Mouse (Mus musculus): ENCODE measurements around the gene Epb42.
"Not testable (repeated sequence)": the region's sequence is repeated elsewhere in the genome, so short reads cannot be mapped to it uniquely, and the experiment has no call there.

Epb42 gene

GRCm38 (mm10) chr2:121036733-121037341 is at the start of gene Epb42:
Gene Epb42 (minus strand): TSS chr2:121037072.
- no peak for DNase-seq

- no peak for DNase-seq
Measured at GRCm38 (mm10) chr2:121085480-121086185, 48.8 kb upstream of the Epb42 start, which contains the start of gene Tgm5. Gene Tgm5 (minus strand): TSS chr2:121085841.

DNA sequence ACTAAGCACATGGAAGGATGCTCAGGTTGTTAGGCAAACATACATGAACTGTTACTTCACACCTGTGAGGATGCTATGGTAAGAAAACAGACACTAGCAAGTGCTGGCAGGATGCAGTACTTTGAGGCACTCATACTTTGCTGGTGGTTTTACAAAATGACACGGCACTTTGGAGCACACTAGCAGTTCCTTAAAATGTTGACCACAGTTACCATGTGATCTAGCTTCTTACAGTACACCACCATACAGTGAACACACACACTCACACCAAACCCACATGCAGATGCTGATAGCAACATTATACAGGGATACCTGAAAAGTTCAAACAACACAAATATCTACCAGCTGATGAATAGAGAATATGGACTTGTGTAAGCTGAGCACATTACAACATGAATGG is 45.8 kb upstream of the Epb42 start:
- DNase-seq = no peak

GRCm38 (mm10) chr2:121074747-121075146 is 37.9 kb upstream of the Epb42 start:
- DNase-seq = no peak

DNA sequence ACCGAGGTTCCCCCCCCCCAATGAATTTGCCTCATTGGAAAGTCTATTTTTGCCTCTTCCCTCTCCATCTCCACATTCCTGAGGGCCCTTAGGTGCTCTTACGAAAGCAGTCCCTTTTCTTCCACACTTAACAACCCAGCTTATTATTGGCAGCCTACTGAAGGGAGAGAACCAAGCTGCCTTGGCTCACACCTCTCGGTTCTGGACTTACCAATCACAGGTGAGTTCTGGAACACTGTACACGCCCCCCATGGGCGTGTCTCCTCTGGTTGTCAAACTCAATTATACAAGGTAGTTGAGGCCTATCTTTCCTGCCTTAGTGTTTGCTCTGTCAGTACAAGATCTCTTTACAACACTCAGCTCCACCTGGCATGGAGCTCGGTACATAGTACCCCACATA is 35.0 kb upstream of the Epb42 start:
- no peak for DNase-seq

DNA sequence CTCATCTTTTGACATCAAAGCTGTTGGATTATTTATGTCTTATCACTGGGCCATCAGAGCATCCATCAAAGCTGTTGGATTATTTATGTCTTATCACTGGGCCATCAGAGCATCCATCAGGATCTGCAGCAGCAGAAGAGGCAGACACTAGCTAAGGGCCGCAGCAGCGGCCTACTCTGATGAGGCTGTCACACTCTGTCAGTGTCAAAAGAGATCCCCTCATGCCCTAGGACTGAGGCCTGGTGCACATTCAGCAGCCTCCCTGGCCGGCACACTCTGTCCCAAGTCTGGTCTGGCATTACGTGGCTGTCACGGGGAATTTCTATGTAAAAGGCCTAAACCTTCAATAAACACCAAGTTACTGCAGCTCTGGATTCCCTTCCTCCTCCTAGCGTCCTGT is 32.6 kb upstream of the Epb42 start:
- DNase-seq = no peak

- DNase-seq = no peak
Measured at GRCm38 (mm10) chr2:121067116-121067515, 30.2 kb upstream of the Epb42 start.

- no peak for DNase-seq
Measured at GRCm38 (mm10) chr2:121061315-121061714, 24.4 kb upstream of the Epb42 start.

- DNase-seq = no peak
Measured at GRCm38 (mm10) chr2:121057997-121058396, 21.1 kb upstream of the Epb42 start.

- no peak for DNase-seq
Measured at GRCm38 (mm10) chr2:121055915-121056314, 19.0 kb upstream of the Epb42 start.

- no peak for DNase-seq
Measured at GRCm38 (mm10) chr2:121054060-121054459, 17.2 kb upstream of the Epb42 start.

- DNase-seq = no peak
Measured at GRCm38 (mm10) chr2:121052176-121052575, 15.3 kb upstream of the Epb42 start.

DNA sequence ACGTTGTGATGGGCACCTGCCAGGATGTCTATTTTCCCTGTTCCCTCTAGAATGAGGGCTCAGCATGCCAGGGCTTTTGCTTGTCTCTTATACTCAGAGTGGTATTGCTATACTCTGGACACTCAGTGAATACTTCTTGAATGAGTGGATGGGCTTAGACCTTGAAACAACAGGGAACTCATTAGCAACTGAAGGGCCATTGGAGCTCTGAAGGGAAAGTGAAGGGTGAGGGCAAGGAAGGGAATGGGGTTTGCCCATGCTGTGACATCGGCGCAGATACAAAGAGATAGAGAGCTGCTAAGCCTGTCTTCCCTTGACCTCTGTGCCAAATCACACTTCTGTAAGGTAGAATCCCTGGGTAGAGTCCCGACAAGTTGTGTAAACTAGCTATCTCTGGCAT is 8.8 kb upstream of the Epb42 start:
- DNase-seq = no peak

GRCm38 (mm10) chr2:121041098-121041497 is 4.2 kb upstream of the Epb42 start:
- peak; percentile 22 to 61 for DNase-seq

- no peak for DNase-seq
Measured at GRCm38 (mm10) chr2:121039382-121039781, 2.5 kb upstream of the Epb42 start.

DNA sequence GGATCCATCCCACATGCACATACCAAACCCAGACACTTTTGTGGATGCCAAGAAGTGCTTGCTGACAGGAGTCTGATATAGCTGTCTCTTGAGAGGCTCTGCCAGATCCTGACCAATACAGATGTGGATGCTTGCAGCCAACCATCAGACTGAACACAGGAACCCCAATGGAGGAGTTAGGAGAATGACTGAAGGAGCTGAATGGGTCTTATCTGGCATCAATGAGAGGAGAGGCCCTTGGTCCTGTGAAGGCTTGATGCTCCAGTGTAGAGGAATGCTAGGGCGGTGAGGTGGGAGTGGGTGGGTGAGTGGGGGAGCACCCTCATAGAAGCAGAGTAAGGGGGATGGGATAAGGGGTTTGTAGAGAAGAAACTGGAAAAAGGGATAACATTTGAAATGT is 2.0 kb upstream of the Epb42 start:
- not testable (repeated sequence) for DNase-seq

- DNase-seq = peak; percentile 37 to 40
Measured at GRCm38 (mm10) chr2:121022918-121023317, 14.0 kb downstream of the Epb42 start.

- no peak for DNase-seq
Measured at GRCm38 (mm10) chr2:121017151-121017550, 19.7 kb downstream of the Epb42 start.

DNA sequence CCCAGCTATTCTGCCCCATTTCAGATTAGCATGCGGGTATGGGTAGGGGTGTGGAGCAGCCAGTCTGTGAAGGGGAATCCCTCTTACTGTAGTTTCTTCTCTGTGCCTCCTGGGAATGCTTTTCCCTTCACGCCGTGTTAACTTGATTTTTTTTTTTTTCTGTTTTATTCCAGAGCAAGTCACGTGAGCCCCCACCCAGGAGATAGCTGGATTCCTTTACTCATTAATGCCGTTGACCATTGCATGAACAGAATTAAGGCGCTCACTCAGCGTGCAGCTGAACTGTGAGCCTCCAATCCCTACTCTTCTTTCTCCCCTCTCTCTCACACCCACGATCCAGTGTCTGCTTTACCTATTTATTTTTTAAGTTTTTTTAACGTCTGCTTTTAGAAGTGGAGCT is 20.6 kb downstream of the Epb42 start:
- peak; percentile 65 to 69 for DNase-seq

GRCm38 (mm10) chr2:121015507-121015906 is 21.4 kb downstream of the Epb42 start:
- no peak for DNase-seq

DNA sequence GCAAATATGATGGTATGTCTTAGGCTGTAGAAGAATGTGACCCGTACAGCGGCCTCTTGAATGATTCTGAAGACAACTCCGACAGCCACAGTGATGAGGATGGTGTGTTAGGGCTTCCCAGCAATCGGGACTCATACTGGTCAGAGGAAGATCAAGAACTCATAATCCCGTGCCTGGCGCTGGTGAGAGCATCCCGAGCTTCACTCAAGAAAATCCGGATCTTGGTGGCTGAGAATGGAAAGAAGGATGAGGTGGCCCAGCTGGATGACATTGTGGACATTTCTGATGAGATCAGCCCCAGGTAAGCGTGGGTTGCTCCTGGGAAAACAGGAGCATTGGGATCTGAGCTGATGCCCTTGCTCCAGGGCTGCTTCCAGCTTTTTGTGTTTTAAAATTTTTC is 24.2 kb downstream of the Epb42 start:
- DNase-seq = no peak

DNA sequence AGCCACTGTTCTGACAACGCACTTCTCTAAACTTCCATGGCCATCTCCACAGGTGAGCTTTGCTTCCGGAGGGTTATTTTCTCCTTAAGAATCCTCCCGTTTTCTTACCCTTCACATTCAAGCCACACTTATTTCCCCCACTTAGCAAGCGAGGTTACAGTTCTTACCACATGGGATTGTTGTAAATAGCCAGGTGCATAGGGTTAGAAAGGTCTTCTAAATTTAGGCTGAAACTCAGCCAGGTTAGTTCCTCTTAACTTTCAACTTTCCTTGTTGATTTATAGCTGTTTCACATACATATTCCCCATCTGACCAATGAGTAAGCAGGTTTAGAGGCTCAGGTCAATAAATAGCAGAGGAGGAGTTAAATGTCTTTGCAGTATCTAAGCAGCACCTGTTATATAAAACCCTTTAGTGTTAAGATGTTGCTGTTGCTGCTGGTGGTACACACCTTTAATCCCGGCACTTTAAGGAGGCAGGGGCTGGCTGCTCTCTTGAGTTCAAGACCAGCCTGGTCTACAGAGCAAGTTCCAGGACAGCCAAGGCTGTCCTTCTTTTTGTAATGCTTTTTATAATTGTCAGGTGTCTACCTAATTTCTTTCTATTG is 27.7 kb downstream of the Epb42 start:
- DNase-seq = no peak

GRCm38 (mm10) chr2:121008664-121009007 is 28.2 kb downstream of the Epb42 start:
- DNase-seq = no peak

GRCm38 (mm10) chr2:121007925-121008663 is 28.8 kb downstream of the Epb42 start, which contains the start of gene Ccndbp1:
Gene Ccndbp1 (plus strand): TSS chr2:121008403.
- peak; percentile 94 to 95 for DNase-seq

All from kidney, adult 8-10 months (tissue).